ENCODE assay signal across 9 mouse cellular contexts in the genomic region with DNA sequence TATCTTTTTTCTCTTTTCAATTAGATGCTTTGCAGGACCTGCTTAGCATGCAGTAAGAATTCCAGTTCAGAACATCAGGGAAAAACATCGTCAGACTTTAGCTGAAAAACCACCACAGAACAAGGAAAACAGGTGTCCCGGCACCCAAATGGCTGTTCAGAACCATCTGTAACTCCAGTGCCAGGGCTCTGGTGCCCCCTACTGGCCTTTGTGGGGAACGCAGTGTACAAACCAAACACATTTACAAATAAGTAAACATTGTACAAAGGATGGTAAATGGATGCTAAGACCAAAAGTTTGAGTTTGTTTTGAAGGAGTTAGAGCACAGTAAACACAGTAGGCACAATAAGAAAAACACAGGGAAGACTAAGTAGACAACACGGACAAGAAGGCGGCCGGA.
DNase-seq lines count a peak whose midpoint lies in the region; ATAC-seq and TF ChIP-seq lines count a peak whose summit lies in the region.
"Had no signal": no experiment of that assay in that cellular context is flagged by ENCODE, and none has a peak within 500 bp of the region (broad histone marks: within the 10 kb centered on the region; RNA-seq: fewer than 3 reads in every experiment).

No protein-coding gene starts in this region.

- H3K27me3 ChIP-seq in forebrain, postnatal 0 days (ENCODE audit: insufficient read depth, low read length) = no peaks in the 10 kb centered on the region
- no peaks in the 10 kb centered on the region for H3K27me3 ChIP-seq in forebrain, embryonic 15.5 days
- no peaks in the 10 kb centered on the region for H3K27me3 ChIP-seq in midbrain, embryonic 11.5 days (ENCODE audit: control insufficient read depth, insufficient read depth, low read length)
- H3K27me3 ChIP-seq in midbrain, embryonic 13.5 days = no peaks in the 10 kb centered on the region
- H3K27me3 ChIP-seq in forebrain, embryonic 12.5 days = no peaks in the 10 kb centered on the region
- H3K27me3 ChIP-seq: limb, embryonic 13.5 days had no signal

- 93% methylated on average over 6 of the region's 6 CpGs for WGBS in forebrain, postnatal 0 days
- WGBS in forebrain, embryonic 15.5 days = 90% methylated on average over 6 of the region's 6 CpGs
- WGBS in midbrain, embryonic 11.5 days = 89% methylated on average over 6 of the region's 6 CpGs
- 76% methylated on average over 6 of the region's 6 CpGs for WGBS in midbrain, embryonic 13.5 days
- 87% methylated on average over 6 of the region's 6 CpGs for WGBS in forebrain, embryonic 12.5 days

- ATAC-seq in forebrain, postnatal 0 days = no peak
- ATAC-seq in forebrain, embryonic 15.5 days (replicated peaks) = no peak
- ATAC-seq in midbrain, embryonic 11.5 days (ENCODE audit: low FRiP score) = no peak
- no peak for ATAC-seq in midbrain, embryonic 13.5 days
- ATAC-seq in forebrain, embryonic 12.5 days (ENCODE audit: low FRiP score) = no peak

- H3K9me3 ChIP-seq in forebrain, postnatal 0 days (ENCODE audit: low read length) = peaks cover 6% of the 10 kb centered on the region; the same call in 1 of the 2 replicates
- 0 out of 2 replicates have a peak, but pooled peaks cover 3% of the 10 kb centered on the region for H3K9me3 ChIP-seq in forebrain, embryonic 15.5 days
- H3K9me3 ChIP-seq in midbrain, embryonic 11.5 days (ENCODE audit: control insufficient read depth, low read length) = peaks cover 2% of the 10 kb centered on the region; the same call in 1 of the 2 replicates
- H3K9me3 ChIP-seq in midbrain, embryonic 13.5 days = peaks cover 7% of the 10 kb centered on the region; the same call in 1 of the 2 replicates
- H3K9me3 ChIP-seq in forebrain, embryonic 12.5 days = no peaks in the 10 kb centered on the region

- no peaks in the 10 kb centered on the region for H3K4me1 ChIP-seq in forebrain, postnatal 0 days (ENCODE audit: insufficient read depth)
- H3K4me1 ChIP-seq in forebrain, embryonic 15.5 days = no peaks in the 10 kb centered on the region
- H3K4me1 ChIP-seq in midbrain, embryonic 11.5 days (ENCODE audit: control insufficient read depth, insufficient read depth, low read length) = no peaks in the 10 kb centered on the region
- H3K4me1 ChIP-seq in midbrain, embryonic 13.5 days (replicated peaks) = no peaks in the 10 kb centered on the region
- H3K4me1 ChIP-seq in cortical plate, adult 2 months (ENCODE audit: control insufficient read depth, insufficient read depth, low read length) = no peaks in the 10 kb centered on the region
- no peaks in the 10 kb centered on the region for H3K4me1 ChIP-seq in forebrain, embryonic 12.5 days
- H3K4me1 ChIP-seq: limb, embryonic 13.5 days had no signal

- no peak overlapping the region for H3K4me3 ChIP-seq in forebrain, postnatal 0 days (ENCODE audit: low read depth, low read length)
- no peak overlapping the region for H3K4me3 ChIP-seq in forebrain, embryonic 15.5 days
- H3K4me3 ChIP-seq in midbrain, embryonic 11.5 days (ENCODE audit: low read depth, low read length) = no peak overlapping the region
- H3K4me3 ChIP-seq in midbrain, embryonic 13.5 days (replicated peaks) = no peak overlapping the region
- no peak overlapping the region for H3K4me3 ChIP-seq in cortical plate, adult 2 months (ENCODE audit: insufficient read depth, low read length)
- H3K4me3 ChIP-seq in forebrain, embryonic 12.5 days (replicated peaks) = no peak overlapping the region
- H3K4me3 ChIP-seq: limb, embryonic 13.5 days had no signal

- DNase-seq in forebrain, postnatal 0 days = no peak
- DNase-seq in midbrain, embryonic 11.5 days (ENCODE audit: low spot score, missing footprints) = peak; percentile 90
- peak; percentile 21 for DNase-seq in thymus, postnatal 25 days
- no peak for DNase-seq in left cerebral cortex, adult 8-10 months (ENCODE audit: low spot score in 2 of 2)

- H3K9ac ChIP-seq in forebrain, postnatal 0 days = no peak overlapping the region
- H3K9ac ChIP-seq in forebrain, embryonic 15.5 days (replicated peaks) = no peak overlapping the region
- no peak overlapping the region for H3K9ac ChIP-seq in midbrain, embryonic 11.5 days (ENCODE audit: low read length)
- no peak overlapping the region for H3K9ac ChIP-seq in midbrain, embryonic 13.5 days (replicated peaks)
- H3K9ac ChIP-seq in forebrain, embryonic 12.5 days = no peak overlapping the region
- H3K9ac ChIP-seq: limb, embryonic 13.5 days had no signal

- peak; percentile 55 for TF ChIP-seq CTCF in forebrain, postnatal 0 days (IDR thresholded peaks at IDR 0.05; ENCODE audit: low read depth)
- TF ChIP-seq CTCF in cortical plate, adult 2 months (IDR thresholded peaks at IDR 0.05; ENCODE audit: extremely low read depth, insufficient read depth, low read length) = peak; percentile 41

- H3K4me2 ChIP-seq in forebrain, postnatal 0 days (ENCODE audit: low read depth) = no peak overlapping the region
- no peak overlapping the region for H3K4me2 ChIP-seq in forebrain, embryonic 15.5 days (replicated peaks)
- H3K4me2 ChIP-seq in midbrain, embryonic 11.5 days = no peak overlapping the region
- no peak overlapping the region for H3K4me2 ChIP-seq in midbrain, embryonic 13.5 days (replicated peaks)
- H3K4me2 ChIP-seq in forebrain, embryonic 12.5 days = no peak overlapping the region
- H3K4me2 ChIP-seq: limb, embryonic 13.5 days had no signal

- H3K27ac ChIP-seq in forebrain, postnatal 0 days (ENCODE audit: low read depth, low read length) = no peak overlapping the region
- H3K27ac ChIP-seq in forebrain, embryonic 15.5 days (replicated peaks) = no peak overlapping the region
- no peak overlapping the region for H3K27ac ChIP-seq in midbrain, embryonic 11.5 days (ENCODE audit: low read depth, low read length)
- H3K27ac ChIP-seq in midbrain, embryonic 13.5 days = no peak overlapping the region
- no peak overlapping the region for H3K27ac ChIP-seq in cortical plate, adult 2 months (ENCODE audit: insufficient read depth, low read length)
- H3K27ac ChIP-seq in forebrain, embryonic 12.5 days = no peak overlapping the region
- H3K27ac ChIP-seq: limb, embryonic 13.5 days had no signal

- no peak for TF ChIP-seq POLR2A in cortical plate, adult 2 months (IDR thresholded peaks at IDR 0.05; ENCODE audit: extremely low read depth, insufficient read depth, low read length)

- peaks cover 23% of the 10 kb centered on the region for H3K36me3 ChIP-seq in forebrain, postnatal 0 days (ENCODE audit: insufficient read depth)
- H3K36me3 ChIP-seq in forebrain, embryonic 15.5 days = peaks cover 30% of the 10 kb centered on the region
- peaks cover 5% of the 10 kb centered on the region; the same call in 1 of the 2 replicates for H3K36me3 ChIP-seq in midbrain, embryonic 11.5 days (ENCODE audit: control insufficient read depth, insufficient read depth, low read length)
- peaks cover 44% of the 10 kb centered on the region for H3K36me3 ChIP-seq in midbrain, embryonic 13.5 days
- peaks cover 46% of the 10 kb centered on the region for H3K36me3 ChIP-seq in forebrain, embryonic 12.5 days (replicated peaks)

Comparison
In these comparisons a context has a peak if more than half of its experiments do, and no peak if none do; other contexts are left out.
1. DNase-seq: peak in midbrain, embryonic 11.5 days (single experiment) and thymus, postnatal 25 days (single experiment); none in forebrain, postnatal 0 days (single experiment) and left cerebral cortex, adult 8-10 months (0 of 2).